Mouse (Mus musculus) layer of hippocampus, postnatal 14 days (tissue): Measurements from ENCODE around the gene Strn. TPM values are rescaled to one million over a fixed set of nuclear protein-coding genes. Genes with fewer than 3 reads are reported as not detected.
A peak's percentile ranks its signal among the peaks of the same experiment; 100 is the strongest.

Experiments
- DNase-seq, 2 experiments: peaks; one replicate each; pipeline ENCODE4 v3.0.0; 2021 to 2022; ENCODE audit warnings: low spot score in 2 of 2, mixed read lengths in 1 of 2
- total RNA-seq, 2 experiments: library from RNA; stranded (reverse); gene quantifications; 2 replicates each; pipeline ENCODE4 v1.2.3; 2021

Strn gene
- total RNA-seq, 2 experiments from 2014 or later, result 78.6 to 81.0 TPM

- no peak for DNase-seq
These were observed 116.3 kb downstream of the Strn start for GRCm38 (mm10) chr17:78620740-78621139.

GRCm38 (mm10) chr17:78619981-78620380 is 117.0 kb downstream of the Strn start:
- DNase-seq, result no peak

GRCm38 (mm10) chr17:78618164-78618693 is 118.8 kb downstream of the Strn start:
- no peak for DNase-seq

DNA sequence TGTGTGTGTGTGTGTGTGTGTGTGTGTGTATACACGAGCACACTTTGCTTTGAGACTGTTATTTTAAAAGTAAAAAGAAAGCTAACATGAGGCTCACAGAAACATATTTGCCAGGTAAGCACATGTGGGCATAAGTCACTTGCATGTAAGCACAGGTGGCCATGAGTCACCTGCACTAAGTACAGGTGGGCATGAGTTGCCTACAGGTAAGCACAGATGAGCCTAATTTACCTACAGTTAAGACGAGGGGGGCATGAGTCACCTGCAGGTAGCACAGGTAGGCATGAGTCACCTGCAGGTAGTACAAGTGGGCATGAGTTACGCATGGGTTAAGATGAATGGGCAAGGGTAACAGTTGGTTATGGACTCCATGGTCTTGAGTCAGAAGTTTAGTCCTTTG is 121.9 kb downstream of the Strn start:
- DNase-seq, result no peak

GRCm38 (mm10) chr17:78614481-78614880 is 122.5 kb downstream of the Strn start:
- no peak for DNase-seq

GRCm38 (mm10) chr17:78611117-78611516 is 125.9 kb downstream of the Strn start:
- peak in 1 of 2 experiments; percentile 32 for DNase-seq

DNA sequence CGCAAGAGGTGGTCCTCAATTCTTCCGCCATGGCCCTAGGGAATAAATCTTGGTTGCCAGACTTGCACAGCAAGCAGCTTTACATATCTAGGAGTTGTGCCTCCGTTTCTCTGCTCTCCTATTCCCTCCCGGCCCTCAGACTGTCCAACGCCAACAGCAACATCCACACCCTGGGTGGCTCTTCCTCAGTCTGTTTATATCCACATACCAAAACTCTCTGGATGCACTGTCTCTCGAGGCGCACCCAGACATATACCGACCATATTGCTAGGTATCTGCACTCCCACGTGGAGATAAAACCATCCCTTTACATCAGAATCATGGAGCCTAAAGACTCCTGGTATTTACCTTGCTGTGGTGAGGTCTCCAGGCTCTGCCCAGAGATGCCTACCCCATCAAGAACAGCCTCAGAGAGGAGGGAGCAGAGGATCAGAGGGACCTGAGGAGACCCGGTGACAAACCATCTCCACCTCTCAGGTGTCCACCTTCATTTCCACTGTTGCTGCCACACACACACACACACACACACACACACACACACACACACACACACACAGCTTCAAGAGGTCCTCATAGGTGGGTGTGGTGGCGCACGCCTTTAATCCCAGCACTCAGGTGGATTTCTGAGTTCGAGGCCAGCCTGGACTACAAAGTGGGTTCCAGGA is 127.7 kb downstream of the Strn start:
- DNase-seq, result no peak

GRCm38 (mm10) chr17:78608716-78609115 is 128.3 kb downstream of the Strn start:
- DNase-seq, result no peak

DNA sequence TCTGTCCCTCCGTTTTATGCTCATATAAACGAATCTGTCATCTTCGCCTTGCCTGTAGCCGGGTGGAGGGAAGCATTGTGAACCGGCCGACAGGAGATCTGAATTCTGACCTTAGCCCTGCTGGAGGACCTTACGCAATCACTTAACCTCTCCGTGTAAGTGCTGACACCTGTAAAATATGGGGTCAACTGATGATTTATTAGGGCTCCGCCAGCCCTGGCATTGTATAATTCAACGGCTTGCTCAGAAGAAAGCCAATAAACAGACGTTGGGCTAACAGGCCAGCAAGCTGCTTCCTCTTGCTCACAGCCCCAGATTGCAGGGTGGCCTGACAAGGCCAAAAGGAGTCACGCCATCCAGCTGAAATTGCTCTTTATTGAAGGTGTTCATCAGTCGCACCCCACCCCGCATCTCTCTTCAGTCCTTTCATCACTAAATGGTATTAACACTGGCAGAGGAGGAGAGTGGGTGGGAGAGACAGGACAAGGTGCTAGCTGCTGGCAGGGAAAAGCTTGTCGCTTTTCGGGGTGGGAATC is 128.8 kb downstream of the Strn start:
- no peak for DNase-seq

GRCm38 (mm10) chr17:78604431-78604830 is 132.6 kb downstream of the Strn start:
- peak; percentile 53 to 64 for DNase-seq

- peak; percentile 89 to 93 for DNase-seq
These were observed 133.1 kb downstream of the Strn start for GRCm38 (mm10) chr17:78603872-78604271.

- DNase-seq, result no peak
These were observed 134.7 kb downstream of the Strn start for GRCm38 (mm10) chr17:78602316-78602715.

GRCm38 (mm10) chr17:78601601-78602000 is 135.4 kb downstream of the Strn start:
- peak in 1 of 2 experiments; percentile 66 for DNase-seq

DNA sequence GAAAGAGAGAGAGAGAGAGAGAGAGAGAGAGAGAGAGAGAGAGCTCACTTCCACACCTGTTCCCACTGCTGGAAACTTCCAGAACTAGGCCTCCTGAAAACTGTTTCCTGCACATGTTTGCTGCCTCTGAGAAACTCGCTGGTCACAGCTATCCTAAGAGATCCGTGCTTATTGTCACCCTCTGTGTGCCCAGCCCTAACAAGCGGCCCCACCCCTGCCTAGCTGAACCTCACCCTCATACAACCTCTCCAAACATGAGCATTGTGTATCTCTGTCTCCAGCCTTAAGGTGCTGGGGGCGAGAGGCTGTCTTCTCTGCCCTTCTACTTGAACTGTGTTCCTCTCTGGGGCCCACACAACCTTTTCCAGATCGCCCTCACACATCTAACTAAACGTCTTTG is 136.0 kb downstream of the Strn start:
- no peak for DNase-seq

Other genes with a start within 250 kb of the Strn start
- 10 to 100 TPM in 1 of 2 experiments, 1 to 10 TPM in 1; 8.0 to 10.2 TPM for gene Vit, start 229.1 kb downstream of the Strn start, total RNA-seq
- gene Heatr5b, start 98.2 kb upstream of the Strn start, total RNA-seq, result 10 to 100 TPM; 50.4 to 56.4 TPM
- 10 to 100 TPM; 37.5 to 45.1 TPM for gene Gpatch11, start 98.4 kb upstream of the Strn start, total RNA-seq
- 1 to 10 TPM; 6.8 to 7.8 TPM for gene Eif2ak2, start 145.4 kb upstream of the Strn start, total RNA-seq
- gene Sult6b1, start 169.8 kb upstream of the Strn start, total RNA-seq, result not detected
- gene Cebpzos, start 179.3 kb upstream of the Strn start, total RNA-seq, result 10 to 100 TPM; 30.8 to 36.7 TPM
- gene Cebpz, start 199.9 kb upstream of the Strn start, total RNA-seq, result 10 to 100 TPM; 33.2 to 34.9 TPM
- 10 to 100 TPM; 60.8 to 63.7 TPM for gene Ndufaf7, start 199.9 kb upstream of the Strn start, total RNA-seq